28 mouse cellular contexts compared by ENCODE assay signal in the genomic region with DNA sequence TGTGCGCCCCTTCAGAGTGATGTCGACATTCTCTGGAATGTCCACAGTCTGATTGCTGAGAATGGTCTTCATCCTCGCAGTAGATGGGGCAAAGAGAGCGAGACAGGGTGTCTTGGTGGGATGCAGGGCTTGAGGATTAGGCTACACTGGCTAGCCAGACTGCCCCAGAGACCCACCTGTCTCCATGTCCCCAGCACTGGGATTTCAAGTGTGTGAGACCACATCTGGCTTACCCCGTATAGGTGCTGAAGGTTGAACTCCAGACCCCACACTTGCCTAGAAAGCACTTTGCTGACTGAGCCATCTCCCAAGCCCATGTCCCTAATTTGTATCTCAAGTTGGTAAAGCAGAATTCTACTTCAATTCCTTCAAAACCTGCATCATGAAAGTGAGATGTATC.
"Had no signal": no experiment of that assay in that cellular context is flagged by ENCODE, and none has a peak within 500 bp of the region (broad histone marks: within the 10 kb centered on the region; RNA-seq: fewer than 3 reads in every experiment).

No protein-coding gene starts in this region.

- H3K27me3 ChIP-seq: limb, embryonic 12.5 days; limb, embryonic 13.5 days; limb, embryonic 15.5 days; liver, embryonic 12.5 days; liver, embryonic 13.5 days; liver, embryonic 15.5 days; lung, embryonic 15.5 days; megakaryocyte, embryonic 14.5 days; midbrain, embryonic 12.5 days; midbrain, embryonic 13.5 days; midbrain, embryonic 15.5 days; neural tube, embryonic 12.5 days had no signal

- H3K4me3 ChIP-seq: limb, embryonic 10.5 days; limb, embryonic 12.5 days; limb, embryonic 13.5 days; limb, embryonic 15.5 days; liver, embryonic 12.5 days; liver, embryonic 13.5 days; liver, embryonic 15.5 days; lung, embryonic 15.5 days; megakaryocyte, embryonic 14.5 days; midbrain, embryonic 10.5 days; midbrain, embryonic 12.5 days; midbrain, embryonic 13.5 days; midbrain, embryonic 15.5 days; myocyte; neural tube, embryonic 12.5 days had no signal

- H3K9me3 ChIP-seq: limb, embryonic 10.5 days; limb, embryonic 15.5 days; liver, embryonic 15.5 days; lung, embryonic 15.5 days; midbrain, embryonic 12.5 days; midbrain, embryonic 15.5 days had no signal

- H3K4me1 ChIP-seq: limb, embryonic 10.5 days; limb, embryonic 12.5 days; limb, embryonic 13.5 days; limb, embryonic 15.5 days; liver, embryonic 12.5 days; liver, embryonic 13.5 days; liver, embryonic 15.5 days; lung, embryonic 15.5 days; megakaryocyte, embryonic 14.5 days; midbrain, embryonic 10.5 days; midbrain, embryonic 12.5 days; midbrain, embryonic 13.5 days; midbrain, embryonic 15.5 days; neural tube, embryonic 12.5 days had no signal

- H3K36me3 ChIP-seq: limb, embryonic 10.5 days; limb, embryonic 12.5 days; limb, embryonic 13.5 days; limb, embryonic 15.5 days; liver, embryonic 12.5 days; liver, embryonic 13.5 days; liver, embryonic 15.5 days; lung, embryonic 15.5 days; midbrain, embryonic 10.5 days; midbrain, embryonic 12.5 days; midbrain, embryonic 13.5 days; midbrain, embryonic 15.5 days; neural tube, embryonic 12.5 days had no signal

- H3K27ac ChIP-seq: limb, embryonic 10.5 days; limb, embryonic 12.5 days; limb, embryonic 13.5 days; limb, embryonic 15.5 days; liver, embryonic 12.5 days; liver, embryonic 13.5 days; liver, embryonic 14.5 days; liver, embryonic 15.5 days; lung, embryonic 15.5 days; macrophage; midbrain, embryonic 10.5 days; midbrain, embryonic 12.5 days; midbrain, embryonic 13.5 days; midbrain, embryonic 15.5 days; neural tube, embryonic 12.5 days had no signal

- DNase-seq: left cerebral cortex, postnatal 4 days; liver; liver, embryonic 13.5 days; liver, postnatal 0 days; lung, adult 18-20 months; lung, adult 2 months; lung, embryonic 14.5 days; lung, postnatal 10 days; lung, postnatal 14 days; lung, postnatal 36 days; lung, postnatal 4 days; midbrain, embryonic 14.5 days had no signal
